Comparison of ENCODE assay signal across 7 mouse cellular contexts in genomic region chr19:7056248-7057087, GRCm38 (mm10). TPM values are rescaled to one million over a fixed set of nuclear protein-coding genes. Genes with fewer than 3 reads are reported as not detected.
A peak's percentile ranks its signal among the peaks of the same experiment; 100 is the strongest.
DNase-seq lines count a peak whose midpoint lies in the region; ATAC-seq lines count a peak whose summit lies in the region.

TSS of gene Macrod1 (plus strand) at chr19:7056810.

- peak; percentile 92 for DNase-seq in adrenal gland, adult 2 months
- peak; percentile 83 for DNase-seq in embryo, embryonic 11 days
- DNase-seq in gastrocnemius, postnatal 4 days (ENCODE audit: low spot score in 2 of 2) = peak; percentile 62 to 83
- DNase-seq in left cerebral cortex, postnatal 25 days (ENCODE audit: low spot score in 2 of 2) = peak; percentile 86 to 90
- peak; percentile 76 for DNase-seq in mesoderm, embryonic 11.5 days (ENCODE audit: low read depth, low spot score)
- peak; percentile 56 for DNase-seq in spleen, adult 12 weeks (ENCODE audit: low spot score)

- peak within 1 kb of the TSS; percentile 100 for H3K4me2 ChIP-seq in intestine, embryonic 16.5 days (ENCODE audit: low read depth, low read length)

- no peaks in the 10 kb centered on the region for H3K36me3 ChIP-seq in intestine, embryonic 16.5 days (ENCODE audit: control insufficient read depth, insufficient read depth, low read length)

- H3K9me3 ChIP-seq in intestine, embryonic 16.5 days (ENCODE audit: control insufficient read depth, low read length) = no peaks in the 10 kb centered on the region

- H3K9ac ChIP-seq in intestine, embryonic 16.5 days (ENCODE audit: low read depth, low read length) = peak within 1 kb of the TSS; percentile 80

- H3K27me3 ChIP-seq in intestine, embryonic 16.5 days (replicated peaks; ENCODE audit: control insufficient read depth, insufficient read depth, low read length) = no peaks in the 10 kb centered on the region

- peak within 1 kb of the TSS; percentile 73 for H3K4me3 ChIP-seq in intestine, embryonic 16.5 days (ENCODE audit: low read length)

- peaks cover 19% of the 10 kb centered on the region for H3K4me1 ChIP-seq in intestine, embryonic 16.5 days (ENCODE audit: control insufficient read depth, insufficient read depth, low read length)

- intact Hi-C loops in left cerebral cortex, postnatal 25 days (cut with DNase I) = loop anchor here (10.0 kb wide), 2 partner anchors 288 to 358 kb away; partner anchors contain the start of genes 2700081O15Rik and Mark2

- 1% methylated on average over 68 of the region's 72 CpGs for WGBS in intestine, embryonic 16.5 days

- ATAC-seq in intestine, embryonic 16.5 days = peak; percentile 80

- peak within 1 kb of the TSS; percentile 39 for H3K27ac ChIP-seq in intestine, embryonic 16.5 days (ENCODE audit: low read length)

RNA-seq across cellular contexts. Expression of gene Macrod1, which starts in this region (rescaled TPM):
- 10 to 100 TPM; 56.4 to 65.1 TPM for total RNA-seq in adrenal gland, adult 2 months (2021)
- 134 and 138 TPM in 2 replicates for polyA plus RNA-seq in adrenal gland, adult 2 months (2012; rRNA removed)
- total RNA-seq in gastrocnemius, postnatal 4 days (2021) = 100 to 1,000 TPM; 233 to 237 TPM
- polyA plus RNA-seq in intestine, embryonic 16.5 days (2015; fragmentation: Nextera tagmentation; extraction: Ambion mirVana) = 11.6 and 13.1 TPM in 2 replicates
- 10 to 100 TPM; 12.2 to 13.2 TPM for total RNA-seq in left cerebral cortex, postnatal 25 days (2021)

Comparison
In these comparisons a context has a peak if more than half of its experiments do, and no peak if none do; other contexts are left out.
1. Peak in every context shown above with its lines: DNase-seq, ATAC-seq, H3K4me3 ChIP-seq and H3K27ac ChIP-seq.
2. RNA of gene Macrod1 (total RNA-seq): 233 to 237 TPM in gastrocnemius, postnatal 4 days and 56.4 to 65.1 TPM in adrenal gland, adult 2 months; 12.2 to 13.2 TPM in left cerebral cortex, postnatal 25 days; every median in the first group is over 4 times any median in the second.